Mouse (Mus musculus): ENCODE results near the gene Ptprd.

GRCm38 (mm10) chr4:77248918-77249317 is 962.8 kb downstream of the Ptprd start:
- no peak for TF ChIP-seq CTCF (IDR thresholded peaks at IDR 0.05; ENCODE audit: extremely low read depth, insufficient read depth, insufficient read length, insufficient replicate concordance)
- TF ChIP-seq POLR2A (IDR thresholded peaks at IDR 0.05; ENCODE audit: low read depth, low read length): no peak
